Mouse (Mus musculus): ENCODE data around the gene Gm44502. TPM values are rescaled to one million over a fixed set of nuclear protein-coding genes. Genes with fewer than 3 reads are reported as not detected.

Gene Gm44502
- total RNA-seq, 2 experiments from 2014 or later: 0.82 TPM; not detected in 1

DNA sequence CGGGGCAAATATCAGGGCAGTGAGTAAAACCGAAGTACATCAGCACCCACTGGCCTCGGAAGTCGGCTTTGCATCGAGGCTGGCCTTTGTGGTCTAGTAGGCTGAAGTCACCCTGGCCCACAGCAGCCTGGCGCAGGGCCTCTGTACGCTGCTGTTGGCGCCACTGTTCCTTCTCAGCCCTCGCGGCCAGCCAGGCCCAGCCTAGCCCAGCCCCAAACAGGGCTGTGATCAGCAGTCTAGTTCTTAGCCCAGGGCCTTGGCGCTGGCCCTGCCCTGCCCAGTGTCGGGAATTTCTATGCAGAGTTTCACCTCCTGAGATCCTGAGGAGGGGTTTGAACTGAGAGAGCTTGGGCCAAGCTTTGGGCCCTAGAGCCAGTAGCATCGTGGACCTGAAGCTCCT is 57.4 kb downstream of the Gm44502 start:
- no peak for ATAC-seq (replicated peaks; ENCODE audit: poor library complexity, severe bottlenecking)

Other genes starting within 250 kb of the Gm44502 start
- 19.1 and 23.4 TPM in 2 replicates for gene Plxnb2, start 248.9 kb downstream of the Gm44502 start, total RNA-seq (2014; fragmentation: Nextera tagmentation)
- gene Plxnb2, start 248.9 kb downstream of the Gm44502 start, total RNA-seq (2017): 11.0 and 14.7 TPM in 2 replicates
- 4.3 and 6.1 TPM in 2 replicates for gene Dennd6b, start 233.2 kb downstream of the Gm44502 start, total RNA-seq (2014; fragmentation: Nextera tagmentation)
- 2.5 and 4.7 TPM in 2 replicates for gene Dennd6b, start 233.2 kb downstream of the Gm44502 start, total RNA-seq (2017)
- 9.2 and 10.5 TPM in 2 replicates for gene Ppp6r2, start 218.1 kb downstream of the Gm44502 start, total RNA-seq (2014; fragmentation: Nextera tagmentation)
- gene Ppp6r2, start 218.1 kb downstream of the Gm44502 start, total RNA-seq (2017): 5.8 and 6.4 TPM in 2 replicates
- 88.1 and 131 TPM in 2 replicates for gene Sbf1, start 114.4 kb downstream of the Gm44502 start, total RNA-seq (2014; fragmentation: Nextera tagmentation)
- gene Sbf1, start 114.4 kb downstream of the Gm44502 start, total RNA-seq (2017): 43.1 and 52.0 TPM in 2 replicates
- not detected in 2 replicates for gene Adm2, start 107.0 kb downstream of the Gm44502 start, total RNA-seq (2014; fragmentation: Nextera tagmentation)
- gene Adm2, start 107.0 kb downstream of the Gm44502 start, total RNA-seq (2017): not detected in 2 replicates
- not detected in 2 replicates for gene Miox, start 95.3 kb downstream of the Gm44502 start, total RNA-seq (2014; fragmentation: Nextera tagmentation)
- gene Miox, start 95.3 kb downstream of the Gm44502 start, total RNA-seq (2017): not detected in 2 replicates
- gene Lmf2, start 74.0 kb downstream of the Gm44502 start, total RNA-seq (2014; fragmentation: Nextera tagmentation): 15.4 and 22.3 TPM in 2 replicates
- 8.9 and 11.0 TPM in 2 replicates for gene Lmf2, start 74.0 kb downstream of the Gm44502 start, total RNA-seq (2017)
- gene Ncaph2, start 74.0 kb downstream of the Gm44502 start, total RNA-seq (2014; fragmentation: Nextera tagmentation): 87.4 and 136 TPM in 2 replicates
- 92.2 and 118 TPM in 2 replicates for gene Ncaph2, start 74.0 kb downstream of the Gm44502 start, total RNA-seq (2017)
- 12.4 and 27.5 TPM in 2 replicates for gene Sco2, start 55.9 kb downstream of the Gm44502 start, total RNA-seq (2014; fragmentation: Nextera tagmentation)
- gene Sco2, start 55.9 kb downstream of the Gm44502 start, total RNA-seq (2017): 22.7 and 31.5 TPM in 2 replicates
- not detected in 2 replicates for gene Tymp, start 52.7 kb downstream of the Gm44502 start, total RNA-seq (2014; fragmentation: Nextera tagmentation)
- 0.43 and 1.1 TPM in 2 replicates for gene Tymp, start 52.7 kb downstream of the Gm44502 start, total RNA-seq (2017)
- gene Odf3b, start 50.4 kb downstream of the Gm44502 start, total RNA-seq (2014; fragmentation: Nextera tagmentation): 3.1 and 4.2 TPM in 2 replicates
- gene Odf3b, start 50.4 kb downstream of the Gm44502 start, total RNA-seq (2017): 0.46 TPM in 1 of 2 replicates, not detected in the other
- not detected in 2 replicates for gene Klhdc7b, start 44.8 kb downstream of the Gm44502 start, total RNA-seq (2014; fragmentation: Nextera tagmentation)
- 0.13 TPM in 1 of 2 replicates, not detected in the other for gene Klhdc7b, start 44.8 kb downstream of the Gm44502 start, total RNA-seq (2017)
- gene Syce3, start 19.2 kb downstream of the Gm44502 start, total RNA-seq (2014; fragmentation: Nextera tagmentation): not detected in 2 replicates
- gene Syce3, start 19.2 kb downstream of the Gm44502 start, total RNA-seq (2017): not detected in 2 replicates
- 2.8 and 2.9 TPM in 2 replicates for gene Cpt1b, start 3.8 kb downstream of the Gm44502 start, total RNA-seq (2014; fragmentation: Nextera tagmentation)
- gene Cpt1b, start 3.8 kb downstream of the Gm44502 start, total RNA-seq (2017): 1.5 TPM in 1 of 2 replicates, not detected in the other
- gene C730034F03Rik, start 107 bp downstream of the Gm44502 start, total RNA-seq (2014; fragmentation: Nextera tagmentation): not detected in 2 replicates
- 2.7 and 3.6 TPM in 2 replicates for gene C730034F03Rik, start 107 bp downstream of the Gm44502 start, total RNA-seq (2017)
- 77.0 and 85.0 TPM in 2 replicates for gene Chkb, start 212 bp upstream of the Gm44502 start, total RNA-seq (2014; fragmentation: Nextera tagmentation)
- gene Chkb, start 212 bp upstream of the Gm44502 start, total RNA-seq (2017): 25.3 and 27.7 TPM in 2 replicates
- not detected in 2 replicates for gene Mapk8ip2, start 24.2 kb upstream of the Gm44502 start, total RNA-seq (2014; fragmentation: Nextera tagmentation)
- gene Mapk8ip2, start 24.2 kb upstream of the Gm44502 start, total RNA-seq (2017): not detected in 2 replicates
- 12.7 and 21.4 TPM in 2 replicates for gene Arsa, start 47.7 kb upstream of the Gm44502 start, total RNA-seq (2014; fragmentation: Nextera tagmentation)
- gene Arsa, start 47.7 kb upstream of the Gm44502 start, total RNA-seq (2017): 8.5 and 30.3 TPM in 2 replicates
- gene Shank3, start 69.9 kb upstream of the Gm44502 start, total RNA-seq (2014; fragmentation: Nextera tagmentation): 0.34 and 0.58 TPM in 2 replicates
- gene Shank3, start 69.9 kb upstream of the Gm44502 start, total RNA-seq (2017): 0.26 and 0.47 TPM in 2 replicates
- not detected in 2 replicates for gene Acr, start 138.6 kb upstream of the Gm44502 start, total RNA-seq (2014; fragmentation: Nextera tagmentation)
- not detected in 2 replicates for gene Acr, start 138.6 kb upstream of the Gm44502 start, total RNA-seq (2017)
- gene Rabl2, start 162.2 kb upstream of the Gm44502 start, total RNA-seq (2014; fragmentation: Nextera tagmentation): 10.2 and 16.8 TPM in 2 replicates
- 11.1 and 18.9 TPM in 2 replicates for gene Rabl2, start 162.2 kb upstream of the Gm44502 start, total RNA-seq (2017)

Measured in granulocyte monocyte progenitor cell, adult 5-6 weeks (primary cell).